Mouse (Mus musculus) MEL (cell line): ENCODE measurements around the gene Sit1.

Source experiments
- CTCF ChIP-seq, 3 experiments: IDR thresholded peaks in 2 of 3; conservative IDR thresholded peaks in 1 of 3; 2 replicates each; pipeline ENCODE4 v1.5.1; 2011 to 2012; ENCODE audit warnings: low read length in 3 of 3, low read depth in 2 of 3, mild to moderate bottlenecking in 2 of 3, improper control_type of control experiment in 1 of 3, inconsistent platforms in 1 of 3, mixed read lengths in 1 of 3, moderate library complexity in 1 of 3; ENCODE audit not compliant: control insufficient read depth in 1 of 3, insufficient read depth in 1 of 3, poor library complexity in 1 of 3, severe bottlenecking in 1 of 3
- POLR2A ChIP-seq, 2 experiments: IDR thresholded peaks; 2 replicates each; pipeline ENCODE4 v1.6.1; 2011 to 2012; ENCODE audit warnings: low read length in 2 of 2, mild to moderate bottlenecking in 2 of 2, control low read depth in 1 of 2, improper control_type of control experiment in 1 of 2, low read depth in 1 of 2, moderate library complexity in 1 of 2; ENCODE audit not compliant: control insufficient read depth in 1 of 2, insufficient read depth in 1 of 2, poor library complexity in 1 of 2
- ZNF384 ChIP-seq: IDR thresholded peaks from 2 replicates; pipeline ENCODE4 v1.6.1; 2012; ENCODE audit warnings: low read depth, mild to moderate bottlenecking, inconsistent platforms, low read length, improper control_type of control experiment

DNA sequence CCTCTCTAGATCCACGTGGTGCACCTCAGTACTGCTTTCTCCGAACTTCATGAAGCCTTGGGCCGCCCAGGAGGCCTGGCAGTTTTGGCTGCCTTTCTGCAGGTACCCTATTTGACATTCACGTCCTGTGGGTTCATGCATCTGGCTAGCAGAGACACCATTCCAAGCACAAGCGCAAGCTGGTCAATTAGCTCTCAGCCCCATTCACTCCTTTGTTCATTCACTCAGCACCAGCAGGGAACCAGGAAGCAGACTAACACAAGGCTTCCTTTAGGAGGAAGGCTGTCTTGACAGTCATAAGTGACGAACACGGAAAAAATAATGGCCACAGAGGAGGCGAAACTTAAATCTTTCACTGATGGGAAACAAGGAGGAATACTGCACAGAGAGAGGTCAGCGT is 25.6 kb upstream of the Sit1 start:
- TF ChIP-seq POLR2A (IDR thresholded peaks at IDR 0.05; ENCODE audit: control insufficient read depth in 1 of 2, insufficient read depth in 1 of 2, low read depth in 1 of 2, low read length in 2 of 2, poor library complexity in 1 of 2): no peak
- no peak for TF ChIP-seq ZNF384
- no peak for TF ChIP-seq CTCF (IDR thresholded peaks at IDR 0.05 in 2 of 3, conservative IDR thresholded peaks at IDR 0.05 in 1 of 3; ENCODE audit: control insufficient read depth in 1 of 3, insufficient read depth in 1 of 3, low read depth in 2 of 3, low read length in 3 of 3, poor library complexity in 1 of 3, severe bottlenecking in 1 of 3)
